Mouse (Mus musculus) myocyte (in vitro differentiated cells): ENCODE measurements at regions not wholly inside any gene's neighbourhood (a gene's known extent, or its start where the extent isn't known, plus 50 kb on each side); places are given as distances from the start of the nearest gene placed in this dataset.

Experiments used
- CEBPB ChIP-seq: IDR thresholded peaks from 2 replicates; pipeline ENCODE4 v1.6.1; 2011; ENCODE audit warnings: mild to moderate bottlenecking, moderate library complexity; ENCODE audit not compliant: poor library complexity, insufficient read depth, severe bottlenecking
- E2F4 ChIP-seq: IDR thresholded peaks from one replicate; pipeline ENCODE4 v1.6.1; 2011; ENCODE audit warnings: mild to moderate bottlenecking, control low read depth, moderate library complexity; ENCODE audit not compliant: insufficient read depth
- MAX ChIP-seq: IDR thresholded peaks from one replicate; pipeline ENCODE4 v1.6.1; 2011; ENCODE audit warnings: low read depth, mild to moderate bottlenecking, control low read depth
- MYOD1 ChIP-seq, 3 experiments: IDR thresholded peaks; one replicate each; pipeline ENCODE4 v1.6.1; 2011; ENCODE audit warnings: control low read depth in 2 of 3, low read depth in 2 of 3, mild to moderate bottlenecking in 2 of 3, moderate library complexity in 1 of 3; ENCODE audit not compliant: insufficient read length in 2 of 3, control insufficient read depth in 1 of 3
- POLR2A ChIP-seq: IDR thresholded peaks from one replicate; pipeline ENCODE4 v1.6.1; 2011; ENCODE audit warnings: low read depth, mild to moderate bottlenecking, control low read depth, moderate library complexity; ENCODE audit not compliant: insufficient read length
- POLR2AphosphoS2 ChIP-seq: IDR thresholded peaks from one replicate; pipeline ENCODE4 v1.6.1; 2011; ENCODE audit warnings: low read depth, control low read depth; ENCODE audit not compliant: insufficient read length
- TCF12 ChIP-seq: IDR thresholded peaks from one replicate; pipeline ENCODE4 v1.6.1; 2011; ENCODE audit warnings: mild to moderate bottlenecking, control low read depth; ENCODE audit not compliant: poor library complexity, insufficient read depth, severe bottlenecking
- TCF3 ChIP-seq: IDR thresholded peaks from one replicate; pipeline ENCODE4 v1.6.1; 2011; ENCODE audit warnings: low read depth, control low read depth; ENCODE audit not compliant: insufficient read length
- USF1 ChIP-seq: IDR thresholded peaks from one replicate; pipeline ENCODE4 v1.6.1; 2011; ENCODE audit warnings: low read depth, mild to moderate bottlenecking, control low read depth, moderate library complexity

DNA sequence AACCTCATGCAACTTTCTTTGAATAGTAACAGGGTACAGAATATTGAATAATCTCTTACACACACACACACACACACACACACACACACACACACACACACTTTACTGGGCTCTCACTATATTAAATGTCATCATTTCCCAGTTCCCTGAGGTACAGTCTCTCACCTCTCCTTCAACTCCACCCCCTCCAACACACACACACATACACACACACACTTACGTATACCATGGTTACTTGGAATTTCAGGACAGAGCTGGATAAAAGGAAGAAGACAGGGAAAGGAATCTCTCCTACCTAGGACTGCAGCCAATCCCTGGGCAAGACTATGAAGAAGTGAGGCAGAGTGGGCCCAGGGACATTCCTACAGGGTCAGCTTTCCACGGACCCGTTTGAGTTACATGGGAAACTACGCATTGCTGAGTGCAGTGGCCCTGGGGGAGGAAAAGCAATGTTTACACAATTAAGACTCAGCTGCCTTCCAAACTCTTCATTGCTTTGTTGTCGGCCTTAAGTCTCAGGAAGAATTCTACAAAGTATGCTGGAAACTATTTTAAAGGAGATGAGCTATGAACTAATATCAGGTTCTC lies 61.0 kb upstream of the Spats2l start:
- no peak for TF ChIP-seq POLR2A
- no peak for TF ChIP-seq MYOD1 (IDR thresholded peaks at IDR 0.05; ENCODE audit: control insufficient read depth in 1 of 3, insufficient read length in 2 of 3, low read depth in 2 of 3)
- TF ChIP-seq TCF3: no peak
- no peak for TF ChIP-seq TCF12
- no peak for TF ChIP-seq MAX
- TF ChIP-seq CEBPB: no peak
- no peak for TF ChIP-seq USF1
- no peak for TF ChIP-seq E2F4
- TF ChIP-seq POLR2AphosphoS2: no peak
